Mouse (Mus musculus) ES-Bruce4 (cell line): ENCODE measurements around the gene Obp1a. TPM values are rescaled to one million over a fixed set of nuclear protein-coding genes. Genes with fewer than 3 reads are reported as not detected.

Experiments
- H3K27ac ChIP-seq: 2 replicates; pipeline ENCODE4 v1.5.1; 2012; ENCODE audit warnings: low read length, inconsistent platforms; ENCODE audit not compliant: insufficient read depth
- H3K27me3 ChIP-seq: 2 replicates; pipeline ENCODE4 v1.6.1; 2012; ENCODE audit warnings: mild to moderate bottlenecking, low read length, inconsistent platforms; ENCODE audit not compliant: control insufficient read depth, poor library complexity, insufficient read depth, severe bottlenecking
- H3K36me3 ChIP-seq: 2 replicates; pipeline ENCODE4 v1.6.1; 2012; ENCODE audit warnings: inconsistent platforms, mild to moderate bottlenecking, low read length, moderate library complexity; ENCODE audit not compliant: control insufficient read depth, poor library complexity, insufficient read depth, severe bottlenecking
- H3K4me1 ChIP-seq: one replicate; pipeline ENCODE4 v1.8.1; 2011; ENCODE audit warnings: low read length; ENCODE audit not compliant: control insufficient read depth, insufficient read depth
- H3K4me3 ChIP-seq: 2 replicates; pipeline ENCODE4 v1.5.1; 2011; ENCODE audit warnings: low read depth, mild to moderate bottlenecking, low read length
- H3K9ac ChIP-seq: 2 replicates; pipeline ENCODE4 v1.6.1; 2012; ENCODE audit warnings: low read depth, mild to moderate bottlenecking, inconsistent platforms; ENCODE audit not compliant: poor library complexity, severe bottlenecking
- H3K9me3 ChIP-seq: replicated peaks from 2 replicates; pipeline ENCODE4 v1.6.1; 2012; ENCODE audit warnings: mild to moderate bottlenecking, low read length, inconsistent platforms; ENCODE audit not compliant: control insufficient read depth, poor library complexity, insufficient read depth, severe bottlenecking
- CTCF ChIP-seq: IDR thresholded peaks from one replicate; pipeline ENCODE4 v1.8.1; 2011; ENCODE audit warnings: low read depth, low read length
- EP300 ChIP-seq: IDR thresholded peaks from 2 replicates; pipeline ENCODE4 v1.6.1; 2011; ENCODE audit warnings: low read depth, low read length; ENCODE audit not compliant: insufficient read depth
- POLR2A ChIP-seq: IDR thresholded peaks from one replicate; pipeline ENCODE4 v1.8.1; 2011; ENCODE audit warnings: low read length; ENCODE audit not compliant: insufficient read depth
- polyA plus RNA-seq: library from polyadenylated mRNA; stranded (reverse); fragments of >200 nt; gene quantifications from 2 replicates; pipeline ENCODE4 v1.2.4, GENCODE M21; 2011; ENCODE audit warnings: low read depth; ENCODE audit not compliant: missing spikeins, insufficient read depth, insufficient read length

Gene Obp1a
- polyA plus RNA-seq, result not detected in 2 replicates

- Histone ChIP-seq H3K36me3 (no peaks in the 10 kb centered on the region), H3K9ac (no peak within 1 kb of the TSS), H3K4me1 (no peaks in the 10 kb centered on the region), H3K27me3 (no peaks in the 10 kb centered on the region), H3K4me3 (no peak within 1 kb of the TSS), H3K27ac (no peak within 1 kb of the TSS), H3K9me3 (no peaks in the 10 kb centered on the region)
- no peak for TF ChIP-seq CTCF
- no peak for TF ChIP-seq EP300
- TF ChIP-seq POLR2A, result no peak
These were observed at the start of gene Obp1a for GRCm38 (mm10) chrX:78091274-78091673. Obp1a (minus strand) TSS chrX:78091374.

- H3K27me3 ChIP-seq, result no peaks in the 10 kb centered on the region
- no peak within 1 kb of the TSS for H3K4me3 ChIP-seq
- H3K4me1 ChIP-seq, result no peaks in the 10 kb centered on the region
- no peaks in the 10 kb centered on the region for H3K36me3 ChIP-seq
- no peak within 1 kb of the TSS for H3K9ac ChIP-seq
- no peaks in the 10 kb centered on the region for H3K9me3 ChIP-seq
- no peak within 1 kb of the TSS for H3K27ac ChIP-seq
- TF ChIP-seq POLR2A (no peak), EP300 (no peak), CTCF (no peak)
These were observed 34.0 kb upstream of the Obp1a start, which contains the start of gene Gm5938 for GRCm38 (mm10) chrX:78125167-78125566. Gm5938 (plus strand) TSS chrX:78125467.

Other genes starting within 250 kb of the Obp1a start
- not detected in 2 replicates for gene Pbsn, start 237.8 kb downstream of the Obp1a start, polyA plus RNA-seq
- not detected in 2 replicates for gene Gm14744, start 226.6 kb downstream of the Obp1a start, polyA plus RNA-seq
- not detected in 2 replicates for gene 5430402E10Rik, start 166.3 kb downstream of the Obp1a start, polyA plus RNA-seq
- gene Gm5938, start 34.1 kb upstream of the Obp1a start, polyA plus RNA-seq, result not detected in 2 replicates
- not detected in 2 replicates for gene Obp1b, start 95.4 kb upstream of the Obp1a start, polyA plus RNA-seq
- gene Gm14743, start 154.5 kb upstream of the Obp1a start, polyA plus RNA-seq, result not detected in 2 replicates